Mouse (Mus musculus) embryonic facial prominence, embryonic 11.5 days (tissue): Measurements from ENCODE around the gene Nup93. TPM values are rescaled to one million over a fixed set of nuclear protein-coding genes. Genes with fewer than 3 reads are reported as not detected.

Source experiments
- ATAC-seq: fragments of 200-750 bp; cut with Nextera tagmentation; replicated peaks from 2 replicates; pipeline ENCODE4 v1.8.0; 2017; ENCODE audit warnings: low read depth; ENCODE audit not compliant: insufficient number of reproducible peaks, low FRiP score, low TSS enrichment
- DNase-seq: peaks from one replicate; pipeline ENCODE4 v3.0.0-alpha.2; 2015; ENCODE audit warnings: low spot score
- H3K27ac ChIP-seq: fragments of 300-500 bp; sonication (generic); replicated peaks from 2 replicates; pipeline ENCODE4 v1.5.1; 2014; ENCODE audit warnings: mild to moderate bottlenecking, low read depth, low read length, control low read depth
- H3K27me3 ChIP-seq: fragments of 300-500 bp; sonication (generic); 2 replicates; pipeline ENCODE4 v1.6.1; 2014; ENCODE audit warnings: mild to moderate bottlenecking, low read length, moderate library complexity, mixed read lengths; ENCODE audit not compliant: control insufficient read depth, insufficient read depth
- H3K36me3 ChIP-seq: fragments of 300-500 bp; sonication (generic); replicated peaks from 2 replicates; pipeline ENCODE4 v1.6.1; 2014; ENCODE audit warnings: low read depth, mild to moderate bottlenecking, low read length, moderate library complexity, mixed read lengths; ENCODE audit not compliant: control insufficient read depth, insufficient read depth
- H3K4me1 ChIP-seq: fragments of 300-500 bp; sonication (generic); 2 replicates; pipeline ENCODE4 v1.6.1; 2014; ENCODE audit warnings: low read length, mixed read lengths; ENCODE audit not compliant: control insufficient read depth, insufficient read depth
- H3K4me2 ChIP-seq: fragments of 300-500 bp; sonication (generic); 2 replicates; pipeline ENCODE4 v1.6.1; 2014; ENCODE audit warnings: low read depth, mild to moderate bottlenecking, control low read depth, low read length, moderate library complexity
- H3K4me3 ChIP-seq: fragments of 300-500 bp; sonication (generic); 2 replicates; pipeline ENCODE4 v1.5.1; 2014; ENCODE audit warnings: low read depth, low read length, control low read depth
- H3K9ac ChIP-seq: fragments of 300-500 bp; sonication (generic); replicated peaks from 2 replicates; pipeline ENCODE4 v1.6.1; 2014; ENCODE audit warnings: mild to moderate bottlenecking, control low read depth, low read length
- H3K9me3 ChIP-seq: fragments of 300-500 bp; sonication (generic); replicated peaks from 2 replicates; pipeline ENCODE4 v1.6.1; 2016; ENCODE audit warnings: mild to moderate bottlenecking, low read length, inconsistent platforms, mixed read lengths; ENCODE audit not compliant: control insufficient read depth
- WGBS: fragments of 180-500 bp; shearing (Covaris S2); extraction: QIAGEN DNeasy Blood & Tissue Kit; methylation state at CpG from one replicate; pipeline ENCODE4 v1.1.7; 2014; 5-methylcytosine and 5-hydroxymethylcytosine counted together
- polyA plus RNA-seq: library from polyadenylated mRNA; unstranded; fragments of >200 nt; fragmentation: Nextera tagmentation; extraction: Ambion mirVana; gene quantifications from 2 replicates; pipeline ENCODE4 v1.2.1, GENCODE M21; 2014

Nup93 gene
- polyA plus RNA-seq, 1 experiment from 2014 or later = 132 TPM

DNA sequence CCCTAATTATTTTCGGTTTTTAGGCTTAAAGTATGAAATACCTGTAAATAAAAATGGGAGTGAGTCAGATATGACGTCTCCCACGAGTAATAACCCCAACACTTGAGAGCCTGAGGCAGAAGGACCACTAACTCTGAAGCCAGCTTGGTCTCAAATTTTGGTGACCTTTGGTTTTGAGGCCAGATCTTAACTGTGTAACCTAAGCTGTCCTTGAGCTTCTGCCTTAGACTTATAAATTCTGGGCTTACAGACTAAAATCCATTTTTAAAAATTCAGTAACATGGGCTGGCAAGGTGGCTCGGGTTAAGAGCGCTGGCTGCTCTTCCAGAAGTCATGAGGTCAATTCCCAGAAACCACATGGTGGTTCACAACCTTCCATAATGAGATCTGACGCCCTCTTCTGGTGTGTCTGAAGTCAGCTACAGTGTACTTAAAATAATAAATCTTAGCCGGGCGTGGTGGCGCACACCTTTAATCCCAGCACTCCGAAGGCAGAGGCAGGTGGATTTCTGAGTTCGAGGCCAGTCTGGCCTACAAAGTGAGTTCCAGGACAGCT lies 40.4 kb upstream of the Nup93 start:
- no peak for ATAC-seq
- no peak overlapping the region for H3K4me3 ChIP-seq

DNA sequence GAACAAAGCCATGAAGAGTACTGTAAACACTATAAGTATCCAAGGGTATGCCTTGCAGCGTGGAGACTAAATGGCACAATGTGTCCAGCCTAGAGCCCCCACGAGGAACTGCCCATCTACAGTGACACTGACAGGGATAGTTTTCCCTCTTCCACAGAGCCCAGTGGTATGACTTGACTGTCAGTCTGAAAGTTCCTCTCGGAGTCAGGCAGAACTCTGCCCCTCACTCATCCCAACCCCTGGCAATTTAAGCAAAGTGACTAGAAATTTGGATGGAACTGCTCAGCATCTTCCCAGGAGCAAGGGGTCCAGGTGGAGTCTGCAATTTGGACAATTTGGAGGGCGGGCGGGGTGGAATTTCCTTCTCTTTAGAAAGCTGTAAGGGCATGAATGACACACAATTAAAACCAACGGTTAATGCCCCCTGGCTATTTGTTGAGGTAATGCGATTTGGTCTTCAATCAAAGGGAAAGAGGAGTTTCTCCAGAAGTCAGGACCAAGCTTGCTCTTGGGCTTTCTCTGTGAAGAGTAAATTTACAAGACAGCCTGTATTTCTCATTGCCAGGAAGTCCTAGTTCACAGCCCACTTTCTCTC lies 39.6 kb upstream of the Nup93 start:
- no peaks in the 10 kb centered on the region for H3K36me3 ChIP-seq
- no peak overlapping the region for H3K27ac ChIP-seq
- H3K9ac ChIP-seq = no peak overlapping the region
- WGBS = 20% methylated on average over 7 of the region's 7 CpGs
- DNase-seq (peak; percentile 56), ATAC-seq (no peak)
- peaks cover 51% of the 10 kb centered on the region for H3K27me3 ChIP-seq
- no peak overlapping the region for H3K4me2 ChIP-seq
- H3K9me3 ChIP-seq = no peaks in the 10 kb centered on the region
- H3K4me1 ChIP-seq = peaks cover 7% of the 10 kb centered on the region
- no peak overlapping the region for H3K4me3 ChIP-seq

More for the DNA sequence above, 40.4 kb upstream of the Nup93 start:
- no peak overlapping the region for H3K9ac ChIP-seq
- 42% methylated on average over 11 of the region's 11 CpGs for WGBS
- H3K4me2 ChIP-seq = no peak overlapping the region; the same call in 1 of the 2 replicates
- H3K27me3 ChIP-seq = peaks cover 46% of the 10 kb centered on the region
- no peak for DNase-seq
- no peaks in the 10 kb centered on the region for H3K9me3 ChIP-seq
- no peaks in the 10 kb centered on the region for H3K36me3 ChIP-seq
- no peak overlapping the region for H3K27ac ChIP-seq
- H3K4me1 ChIP-seq = peaks cover 6% of the 10 kb centered on the region

DNA sequence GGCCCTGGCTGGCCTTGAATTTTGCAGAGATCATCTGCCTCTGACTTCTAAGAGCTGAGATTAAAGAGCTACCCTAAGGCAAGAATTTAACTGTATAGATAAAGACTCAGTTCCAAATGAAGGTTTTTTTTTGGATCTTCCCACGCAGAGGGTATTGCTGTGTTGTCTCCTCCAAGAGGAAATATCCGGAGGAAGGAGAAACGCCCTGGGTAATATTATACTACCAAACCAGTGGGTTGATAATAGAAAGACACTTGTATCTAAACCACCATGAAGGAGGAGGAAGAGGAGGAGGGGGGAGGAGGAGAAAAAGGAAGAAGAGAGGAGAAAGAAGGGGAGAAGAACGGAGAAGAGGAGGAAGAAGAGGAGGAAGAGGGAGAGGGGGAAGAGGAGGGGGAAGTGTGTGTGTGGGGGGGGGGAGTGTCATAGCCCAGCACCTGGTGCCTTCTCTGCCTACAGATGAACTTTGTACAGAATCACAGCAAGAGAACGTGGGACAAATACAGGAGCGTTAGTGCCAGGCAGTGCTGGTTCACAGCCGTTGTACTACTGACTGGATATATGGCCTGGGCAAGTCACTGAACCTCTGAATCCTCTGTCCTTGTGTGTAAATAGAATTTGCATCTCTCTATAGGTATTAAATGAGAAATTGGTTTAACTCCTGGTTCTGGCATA lies 36.5 kb upstream of the Nup93 start:
- ATAC-seq (no peak), DNase-seq (no peak)
- no peak overlapping the region for H3K4me3 ChIP-seq
- peaks cover 3% of the 10 kb centered on the region for H3K4me1 ChIP-seq
- WGBS = 52% methylated on average over 7 of the region's 7 CpGs
- no peak overlapping the region for H3K9ac ChIP-seq
- no peaks in the 10 kb centered on the region for H3K36me3 ChIP-seq
- no peaks in the 10 kb centered on the region for H3K9me3 ChIP-seq
- H3K27me3 ChIP-seq = peaks cover 49% of the 10 kb centered on the region
- H3K27ac ChIP-seq = no peak overlapping the region
- H3K4me2 ChIP-seq = no peak overlapping the region

DNA sequence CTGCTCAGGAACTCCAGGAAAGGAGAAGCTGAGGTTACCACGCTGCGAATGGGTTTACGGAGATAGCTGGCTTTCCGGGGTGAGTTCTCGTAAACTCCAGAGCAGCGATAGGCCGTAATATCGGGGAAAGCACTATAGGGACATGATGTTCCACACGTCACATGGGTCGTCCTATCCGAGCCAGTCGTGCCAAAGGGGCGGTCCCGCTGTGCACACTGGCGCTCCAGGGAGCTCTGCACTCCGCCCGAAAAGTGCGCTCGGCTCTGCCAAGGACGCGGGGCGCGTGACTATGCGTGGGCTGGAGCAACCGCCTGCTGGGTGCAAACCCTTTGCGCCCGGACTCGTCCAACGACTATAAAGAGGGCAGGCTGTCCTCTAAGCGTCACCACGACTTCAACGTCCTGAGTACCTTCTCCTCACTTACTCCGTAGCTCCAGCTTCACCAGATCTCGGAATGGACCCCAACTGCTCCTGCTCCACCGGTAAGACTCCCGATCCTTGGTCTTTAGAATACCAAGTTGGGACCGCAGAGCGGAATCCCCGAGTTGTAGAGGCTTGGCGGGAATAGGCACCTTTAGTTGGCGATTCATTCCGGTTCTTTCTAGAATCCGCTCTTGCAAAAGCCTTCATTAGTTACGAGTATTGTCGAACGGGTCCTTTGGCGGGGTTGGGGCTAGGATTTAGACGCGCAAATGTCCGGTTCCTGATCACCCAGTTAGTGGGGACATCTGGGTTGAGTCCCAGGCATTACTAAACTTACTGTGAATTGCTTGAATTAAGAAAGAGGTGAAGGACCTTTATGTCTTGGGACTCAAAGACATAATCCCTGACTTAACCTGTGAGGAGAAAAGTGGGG lies 35.3 kb upstream of the Nup93 start, which contains the start of gene Mt1:
TSS of gene Mt1 (plus strand) at position 226 of the 856 bp plus-strand sequence.
- Histone ChIP-seq H3K9ac (peak within 1 kb of the TSS; percentile 25), H3K4me3 (peak within 1 kb of the TSS; percentile 28), H3K27me3 (peaks cover 54% of the 10 kb centered on the region), H3K4me2 (peak within 1 kb of the TSS; percentile 62), H3K27ac (no peak within 1 kb of the TSS), H3K4me1 (peaks cover 2% of the 10 kb centered on the region; the same call in 1 of the 2 replicates), H3K36me3 (no peaks in the 10 kb centered on the region), H3K9me3 (no peaks in the 10 kb centered on the region)
- ATAC-seq (peak; percentile 70), DNase-seq (peak; percentile 83)
- under 1% methylated on average over 50 of the region's 50 CpGs for WGBS

DNA sequence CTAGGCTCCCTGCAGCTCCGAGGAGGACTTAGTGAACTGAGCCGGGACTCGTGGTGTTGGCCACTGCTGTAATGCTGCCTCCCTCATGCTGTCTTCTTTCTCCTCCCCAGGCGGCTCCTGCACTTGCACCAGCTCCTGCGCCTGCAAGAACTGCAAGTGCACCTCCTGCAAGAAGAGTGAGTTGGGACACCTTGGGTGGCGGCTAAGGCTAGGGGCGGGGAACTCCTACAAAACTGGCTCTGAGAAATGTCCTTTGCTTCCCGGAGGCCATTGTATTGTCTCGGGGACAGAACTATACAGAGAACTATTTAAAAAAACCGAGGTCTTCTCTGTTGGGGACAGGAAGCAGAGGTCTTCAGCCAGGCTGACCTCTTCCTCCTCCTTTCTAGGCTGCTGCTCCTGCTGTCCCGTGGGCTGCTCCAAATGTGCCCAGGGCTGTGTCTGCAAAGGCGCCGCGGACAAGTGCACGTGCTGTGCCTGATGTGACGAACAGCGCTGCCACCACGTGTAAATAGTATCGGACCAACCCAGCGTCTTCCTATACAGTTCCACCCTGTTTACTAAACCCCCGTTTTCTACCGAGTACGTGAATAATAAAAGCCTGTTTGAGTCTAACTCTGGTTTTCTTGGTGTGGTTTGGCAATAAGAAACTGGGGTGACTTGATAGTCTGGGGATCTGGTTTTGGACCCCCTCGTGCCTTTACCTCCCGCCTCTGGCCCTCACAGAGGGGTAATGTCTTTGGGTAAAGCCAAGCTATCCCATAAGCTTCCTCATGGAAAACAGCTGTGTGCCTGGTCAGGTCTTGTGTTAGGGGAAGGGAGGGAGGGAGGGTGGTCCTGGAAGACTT lies 34.4 kb upstream of the Nup93 start:
- no peak for DNase-seq
- Histone ChIP-seq H3K36me3 (no peaks in the 10 kb centered on the region), H3K27me3 (peaks cover 53% of the 10 kb centered on the region), H3K4me2 (peak overlapping the region; percentile 62), H3K9me3 (no peaks in the 10 kb centered on the region), H3K27ac (no peak overlapping the region), H3K4me3 (peak overlapping the region; percentile 28), H3K9ac (peak overlapping the region; percentile 25; the same call in 1 of the 2 replicates), H3K4me1 (peaks cover 2% of the 10 kb centered on the region; the same call in 1 of the 2 replicates)
- 2% methylated on average over 25 of the region's 25 CpGs for WGBS
- no peak for ATAC-seq

DNA sequence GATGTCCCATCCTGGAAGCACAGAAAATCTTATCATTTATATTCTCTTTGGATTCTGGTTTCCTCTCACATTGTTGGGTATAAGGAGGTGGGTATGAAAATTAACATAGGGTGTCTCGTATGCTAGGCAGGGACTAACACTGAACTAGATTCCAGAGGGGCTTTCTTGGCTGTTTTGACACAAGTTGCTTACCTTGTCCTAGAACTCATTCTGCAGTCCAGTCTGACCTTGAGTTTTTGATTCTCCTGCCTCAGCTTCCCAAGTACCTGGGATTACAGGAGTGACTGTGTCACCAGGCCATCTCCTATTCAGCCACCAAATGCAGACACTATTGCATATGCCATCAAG lies 33.8 kb upstream of the Nup93 start:
- H3K36me3 ChIP-seq = no peaks in the 10 kb centered on the region
- no peaks in the 10 kb centered on the region for H3K9me3 ChIP-seq
- H3K9ac ChIP-seq = no peak overlapping the region
- no peak overlapping the region for H3K4me2 ChIP-seq
- 59% methylated on average over 1 of the region's 1 CpGs for WGBS
- ATAC-seq (no peak), DNase-seq (no peak)
- H3K4me3 ChIP-seq = no peak overlapping the region
- H3K4me1 ChIP-seq = peaks cover 2% of the 10 kb centered on the region; the same call in 1 of the 2 replicates
- H3K27me3 ChIP-seq = peaks cover 53% of the 10 kb centered on the region
- no peak overlapping the region for H3K27ac ChIP-seq
